8 mouse cellular contexts compared by ENCODE assay signal in the genomic region with DNA sequence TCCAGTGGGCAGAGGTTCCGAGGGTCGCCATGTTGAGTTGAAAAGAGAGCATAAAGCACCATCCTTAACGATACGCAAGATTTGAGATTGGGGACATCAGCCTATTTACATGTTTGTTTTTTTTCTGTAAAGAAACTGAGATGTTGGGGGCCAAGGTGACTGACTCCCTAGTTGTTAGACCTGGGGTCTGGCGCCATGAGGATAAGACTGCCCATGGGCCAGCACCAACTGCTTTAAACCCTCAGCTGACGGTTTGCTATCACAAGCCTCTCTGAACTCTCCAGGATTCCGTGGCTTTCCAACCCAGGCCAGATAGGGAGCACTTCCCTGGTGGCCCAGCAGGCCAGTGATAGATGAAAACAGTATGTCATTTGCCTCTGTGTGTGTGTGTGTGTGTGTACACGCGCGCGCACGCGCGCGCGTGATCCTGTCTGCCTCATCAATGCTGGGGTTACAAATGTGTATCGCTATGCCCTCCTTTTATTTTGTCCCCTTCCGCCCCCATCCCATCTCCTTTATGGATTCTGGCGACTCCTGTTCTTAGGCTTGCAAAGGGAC. TPM values are rescaled to one million over a fixed set of nuclear protein-coding genes. Genes with fewer than 3 reads are reported as not detected.
DNase-seq lines count a peak whose midpoint lies in the region; ATAC-seq and TF ChIP-seq lines count a peak whose summit lies in the region.

No protein-coding gene starts in this region.

- peak overlapping the region; percentile 94 for H3K4me3 ChIP-seq in E14TG2a.4 (replicated peaks; ENCODE audit: low read length)
- H3K4me3 ChIP-seq in forebrain, embryonic 12.5 days (replicated peaks), result peak overlapping the region; percentile 84
- peak overlapping the region; percentile 71 for H3K4me3 ChIP-seq in kidney, embryonic 15.5 days (replicated peaks)
- peak overlapping the region; percentile 72; the same call in 1 of the 2 replicates for H3K4me3 ChIP-seq in neural tube, embryonic 12.5 days

- no peak for TF ChIP-seq CTCF in E14TG2a.4 (conservative IDR thresholded peaks at IDR 0.05; ENCODE audit: low read length)

- peaks cover 58% of the 10 kb centered on the region for H3K4me1 ChIP-seq in E14TG2a.4 (replicated peaks; ENCODE audit: low read depth, low read length)
- peaks cover 35% of the 10 kb centered on the region for H3K4me1 ChIP-seq in forebrain, embryonic 12.5 days
- H3K4me1 ChIP-seq in kidney, embryonic 15.5 days, result peaks cover 48% of the 10 kb centered on the region
- H3K4me1 ChIP-seq in neural tube, embryonic 12.5 days, result peaks cover 24% of the 10 kb centered on the region

- peak overlapping the region; percentile 90 for H3K27ac ChIP-seq in forebrain, embryonic 12.5 days
- peak overlapping the region; percentile 95 for H3K27ac ChIP-seq in kidney, embryonic 15.5 days
- 0 out of 2 replicates have a peak overlapping the region, but pooled peaks have one; percentile 20 for H3K27ac ChIP-seq in neural tube, embryonic 12.5 days

- WGBS in forebrain, embryonic 12.5 days, result 63% methylated on average over 19 of the region's 19 CpGs
- WGBS in kidney, embryonic 15.5 days, result 70% methylated on average over 19 of the region's 19 CpGs
- 68% methylated on average over 19 of the region's 19 CpGs for WGBS in neural tube, embryonic 12.5 days

- H3K9me3 ChIP-seq in E14TG2a.4 (ENCODE audit: low read length), result no peaks in the 10 kb centered on the region
- H3K9me3 ChIP-seq in forebrain, embryonic 12.5 days, result no peaks in the 10 kb centered on the region
- H3K9me3 ChIP-seq in kidney, embryonic 15.5 days (replicated peaks), result no peaks in the 10 kb centered on the region
- H3K9me3 ChIP-seq in neural tube, embryonic 12.5 days, result no peaks in the 10 kb centered on the region

- H3K27me3 ChIP-seq in E14TG2a.4 (ENCODE audit: insufficient read depth, low read length), result peaks cover 7% of the 10 kb centered on the region; the same call in 1 of the 2 replicates
- H3K27me3 ChIP-seq in forebrain, embryonic 12.5 days, result no peaks in the 10 kb centered on the region
- H3K27me3 ChIP-seq in kidney, embryonic 15.5 days, result no peaks in the 10 kb centered on the region
- no peaks in the 10 kb centered on the region for H3K27me3 ChIP-seq in neural tube, embryonic 12.5 days (replicated peaks)

- DNase-seq in cerebellum, adult 11-12 months, result peak; percentile 49
- DNase-seq in cerebellum, adult 8-10 months, result no peak
- DNase-seq in adrenal gland, postnatal 10 days, result no peak

- no peak for ATAC-seq in forebrain, embryonic 12.5 days (ENCODE audit: low FRiP score)
- no peak for ATAC-seq in kidney, embryonic 15.5 days (replicated peaks; ENCODE audit: low FRiP score)
- no peak for ATAC-seq in neural tube, embryonic 12.5 days (ENCODE audit: low FRiP score, low read depth)
- ATAC-seq in frontal cortex, adult (ENCODE audit: low TSS enrichment), result no peak

- peak overlapping the region; percentile 85 for H3K9ac ChIP-seq in forebrain, embryonic 12.5 days
- H3K9ac ChIP-seq in kidney, embryonic 15.5 days, result peak overlapping the region; percentile 84
- 0 out of 2 replicates have a peak overlapping the region, but pooled peaks have one; percentile 9 for H3K9ac ChIP-seq in neural tube, embryonic 12.5 days

- H3K4me2 ChIP-seq in forebrain, embryonic 12.5 days, result peak overlapping the region; percentile 93
- peak overlapping the region; percentile 84 for H3K4me2 ChIP-seq in kidney, embryonic 15.5 days
- H3K4me2 ChIP-seq in neural tube, embryonic 12.5 days (replicated peaks), result peak overlapping the region; percentile 84

- peaks cover 22% of the 10 kb centered on the region for H3K36me3 ChIP-seq in E14TG2a.4 (ENCODE audit: insufficient read depth, low read length)
- H3K36me3 ChIP-seq in forebrain, embryonic 12.5 days (replicated peaks), result peaks cover 11% of the 10 kb centered on the region; the same call in 1 of the 2 replicates
- H3K36me3 ChIP-seq in kidney, embryonic 15.5 days, result peaks cover 26% of the 10 kb centered on the region
- peaks cover 19% of the 10 kb centered on the region for H3K36me3 ChIP-seq in neural tube, embryonic 12.5 days

RNA-seq across cellular contexts. Expression of gene Iqce, which starts 0.5 kb away (rescaled TPM):
- polyA plus RNA-seq in forebrain, embryonic 12.5 days (2016; fragmentation: Nextera tagmentation; extraction: Ambion mirVana), result 30.7 and 31.2 TPM in 2 replicates
- polyA plus RNA-seq in kidney, embryonic 15.5 days (2015; fragmentation: Nextera tagmentation; extraction: Ambion mirVana), result 25.7 and 29.3 TPM in 2 replicates
- 20.6 and 29.5 TPM in 2 replicates for polyA plus RNA-seq in neural tube, embryonic 12.5 days (2016; fragmentation: Nextera tagmentation; extraction: Ambion mirVana)
- 10 to 100 TPM; 18.9 to 23.6 TPM for total RNA-seq in adrenal gland, postnatal 10 days (2021)

RNA-seq across cellular contexts. Expression of gene Brat1, which starts 2.1 kb away (rescaled TPM):
- 20.5 and 24.0 TPM in 2 replicates for polyA plus RNA-seq in forebrain, embryonic 12.5 days (2016; fragmentation: Nextera tagmentation; extraction: Ambion mirVana)
- polyA plus RNA-seq in kidney, embryonic 15.5 days (2015; fragmentation: Nextera tagmentation; extraction: Ambion mirVana), result 21.5 and 25.0 TPM in 2 replicates
- polyA plus RNA-seq in neural tube, embryonic 12.5 days (2016; fragmentation: Nextera tagmentation; extraction: Ambion mirVana), result 25.2 TPM in 2 replicates
- total RNA-seq in adrenal gland, postnatal 10 days (2021), result 10 to 100 TPM; 15.4 to 17.0 TPM

RNA-seq across cellular contexts. Expression of gene Amz1, which starts 21.2 kb away (rescaled TPM):
- polyA plus RNA-seq in forebrain, embryonic 12.5 days (2016; fragmentation: Nextera tagmentation; extraction: Ambion mirVana), result 1.8 TPM in 2 replicates
- 2.1 TPM in 2 replicates for polyA plus RNA-seq in kidney, embryonic 15.5 days (2015; fragmentation: Nextera tagmentation; extraction: Ambion mirVana)
- 0.91 and 1.5 TPM in 2 replicates for polyA plus RNA-seq in neural tube, embryonic 12.5 days (2016; fragmentation: Nextera tagmentation; extraction: Ambion mirVana)
- total RNA-seq in adrenal gland, postnatal 10 days (2021), result 1 to 10 TPM in 1 of 2 experiments, under 1 TPM in 1; 0.54 to 1.5 TPM

RNA-seq across cellular contexts. Expression of gene Ttyh3, which starts 53.9 kb away (rescaled TPM):
- polyA plus RNA-seq in forebrain, embryonic 12.5 days (2016; fragmentation: Nextera tagmentation; extraction: Ambion mirVana), result 84.5 and 88.0 TPM in 2 replicates
- polyA plus RNA-seq in kidney, embryonic 15.5 days (2015; fragmentation: Nextera tagmentation; extraction: Ambion mirVana), result 32.3 and 39.9 TPM in 2 replicates
- 79.6 and 83.3 TPM in 2 replicates for polyA plus RNA-seq in neural tube, embryonic 12.5 days (2016; fragmentation: Nextera tagmentation; extraction: Ambion mirVana)
- total RNA-seq in adrenal gland, postnatal 10 days (2021), result 100 to 1,000 TPM in 1 of 2 experiments, 10 to 100 TPM in 1; 79.8 to 108 TPM

Comparison
In these comparisons a context has a peak if more than half of its experiments do, and no peak if none do; other contexts are left out.
1. H3K27ac ChIP-seq: peak in every context shown above with its lines; median percentile 95 in kidney, embryonic 15.5 days; 90 in forebrain, embryonic 12.5 days; 20 in neural tube, embryonic 12.5 days.
2. H3K9ac ChIP-seq: peak in every context shown above with its lines; median percentile 85 in forebrain, embryonic 12.5 days; 84 in kidney, embryonic 15.5 days; 9 in neural tube, embryonic 12.5 days.